Mouse (Mus musculus) adrenal gland, adult 8-10 months (tissue): Measurements from ENCODE around the gene Med16. TPM values are rescaled to one million over a fixed set of nuclear protein-coding genes. Genes with fewer than 3 reads are reported as not detected.

Source experiments
- DNase-seq: peaks from one replicate; pipeline ENCODE4 v3.0.0; 2022
- total RNA-seq, 4 experiments: library from RNA; stranded (reverse); gene quantifications; 2 replicates each; pipeline ENCODE4 v1.2.4; 2022

Med16 gene
- 10 to 100 TPM; 50.9 to 60.7 (median 57.8) TPM for total RNA-seq

GRCm38 (mm10) chr10:79908167-79909091 lies at the start of gene Med16:
TSS of gene Med16 (minus strand) at chr10:79908923.
- peak; percentile 97 for DNase-seq

- peak; percentile 80 for DNase-seq
Measured at GRCm38 (mm10) chr10:79958140-79958816, 49.6 kb upstream of the Med16 start.

GRCm38 (mm10) chr10:79956643-79957154 lies 48.0 kb upstream of the Med16 start:
- no peak for DNase-seq

- DNase-seq = no peak
Measured at GRCm38 (mm10) chr10:79955691-79956090, 47.0 kb upstream of the Med16 start.

- DNase-seq = no peak
Measured at GRCm38 (mm10) chr10:79953946-79954345, 45.2 kb upstream of the Med16 start.

- no peak for DNase-seq
Measured at GRCm38 (mm10) chr10:79950661-79951060, 41.9 kb upstream of the Med16 start.

- no peak for DNase-seq
Measured at GRCm38 (mm10) chr10:79949873-79950272, 41.1 kb upstream of the Med16 start.

GRCm38 (mm10) chr10:79947502-79947901 lies 38.8 kb upstream of the Med16 start:
- no peak for DNase-seq

- DNase-seq = no peak
Measured at GRCm38 (mm10) chr10:79946752-79947322, 38.1 kb upstream of the Med16 start.

GRCm38 (mm10) chr10:79945507-79946234 lies 36.9 kb upstream of the Med16 start:
- DNase-seq = no peak

- no peak for DNase-seq
Measured at GRCm38 (mm10) chr10:79943471-79943901, 34.8 kb upstream of the Med16 start.

- no peak for DNase-seq
Measured at GRCm38 (mm10) chr10:79942988-79943387, 34.3 kb upstream of the Med16 start.

- DNase-seq = no peak
Measured at GRCm38 (mm10) chr10:79940749-79941148, 32.0 kb upstream of the Med16 start.

- no peak for DNase-seq
Measured at GRCm38 (mm10) chr10:79937775-79938526, 29.2 kb upstream of the Med16 start.

GRCm38 (mm10) chr10:79936911-79937441 lies 28.3 kb upstream of the Med16 start:
- peak; percentile 84 for DNase-seq

- DNase-seq = no peak
Measured at GRCm38 (mm10) chr10:79936284-79936910, 27.7 kb upstream of the Med16 start.

- no peak for DNase-seq
Measured at GRCm38 (mm10) chr10:79934794-79935569, 26.3 kb upstream of the Med16 start.

GRCm38 (mm10) chr10:79934272-79934721 lies 25.6 kb upstream of the Med16 start:
- DNase-seq = peak; percentile 79

- DNase-seq = no peak
Measured at GRCm38 (mm10) chr10:79933861-79934260, 25.1 kb upstream of the Med16 start.
